Mouse (Mus musculus) neural tube, embryonic 15.5 days (tissue): Measurements from ENCODE around the gene Tlx1. TPM values are rescaled to one million over a fixed set of nuclear protein-coding genes. Genes with fewer than 3 reads are reported as not detected.

Experiments used
- ATAC-seq: fragments of 200-750 bp; cut with Nextera tagmentation; 2 replicates; pipeline ENCODE4 v1.8.0; 2017; ENCODE audit warnings: mild to moderate bottlenecking, moderate TSS enrichment, moderate library complexity; ENCODE audit not compliant: low FRiP score
- H3K27ac ChIP-seq: fragments of 300-500 bp; sonication (generic); replicated peaks from 2 replicates; pipeline ENCODE4 v1.5.1; 2015; ENCODE audit warnings: mild to moderate bottlenecking, inconsistent platforms
- H3K27me3 ChIP-seq: fragments of 300-500 bp; sonication (generic); replicated peaks from 2 replicates; pipeline ENCODE4 v1.6.1; 2015; ENCODE audit warnings: inconsistent platforms
- H3K36me3 ChIP-seq: fragments of 300-500 bp; sonication (generic); 2 replicates; pipeline ENCODE4 v1.6.1; 2015; ENCODE audit warnings: inconsistent platforms
- H3K4me1 ChIP-seq: fragments of 300-500 bp; sonication (generic); 2 replicates; pipeline ENCODE4 v1.6.1; 2015; ENCODE audit warnings: inconsistent platforms
- H3K4me2 ChIP-seq: fragments of 300-500 bp; sonication (generic); 2 replicates; pipeline ENCODE4 v1.6.1; 2015; ENCODE audit warnings: inconsistent platforms, mild to moderate bottlenecking, moderate library complexity
- H3K4me3 ChIP-seq: fragments of 300-500 bp; sonication (generic); replicated peaks from 2 replicates; pipeline ENCODE4 v1.5.1; 2015; ENCODE audit warnings: mild to moderate bottlenecking, inconsistent platforms
- H3K9ac ChIP-seq: fragments of 300-500 bp; sonication (generic); replicated peaks from 2 replicates; pipeline ENCODE4 v1.6.1; 2015; ENCODE audit warnings: mild to moderate bottlenecking, inconsistent platforms
- H3K9me3 ChIP-seq: fragments of 300-500 bp; sonication (generic); replicated peaks from 2 replicates; pipeline ENCODE4 v1.6.1; 2016; ENCODE audit warnings: inconsistent platforms
- WGBS: fragments of 180-500 bp; shearing (Covaris S2); methylation state at CpG from one replicate; pipeline ENCODE4 v1.1.7; 2015; ENCODE audit warnings: mixed read lengths; 5-methylcytosine and 5-hydroxymethylcytosine counted together
- polyA plus RNA-seq: library from polyadenylated mRNA; unstranded; fragments of >200 nt; fragmentation: Nextera tagmentation; extraction: Ambion mirVana; gene quantifications from 2 replicates; pipeline ENCODE4 v1.2.1, GENCODE M21; 2015

Tlx1 gene
- polyA plus RNA-seq, 1 experiment from 2014 or later = 0.26 TPM

DNA sequence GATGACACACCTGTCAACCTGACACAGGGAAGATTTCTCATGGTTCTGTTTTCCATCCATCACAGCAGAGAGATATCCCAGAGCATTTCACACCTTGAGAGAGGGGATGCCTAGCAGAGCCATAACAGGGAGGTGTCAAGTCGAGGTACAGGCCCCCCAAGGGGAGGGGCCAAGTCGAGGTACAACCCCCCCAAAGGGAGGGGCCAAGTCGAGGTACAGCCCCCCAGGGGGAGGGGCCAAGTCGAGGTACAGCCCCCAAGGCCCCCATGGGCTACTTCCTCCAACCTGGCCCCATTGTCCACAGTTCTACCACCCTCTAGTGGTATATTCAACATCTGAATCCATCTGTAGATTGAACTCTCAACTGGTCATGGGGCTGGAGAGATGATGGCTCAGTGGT, 44.2 kb downstream of the Tlx1 start:
- Histone ChIP-seq H3K27ac (no peak overlapping the region), H3K4me3 (no peak overlapping the region), H3K4me1 (no peaks in the 10 kb centered on the region), H3K9me3 (no peaks in the 10 kb centered on the region), H3K36me3 (no peaks in the 10 kb centered on the region), H3K4me2 (no peak overlapping the region), H3K9ac (no peak overlapping the region), H3K27me3 (no peaks in the 10 kb centered on the region)
- no peak for ATAC-seq
- WGBS = 47% methylated on average over 4 of the region's 4 CpGs

DNA sequence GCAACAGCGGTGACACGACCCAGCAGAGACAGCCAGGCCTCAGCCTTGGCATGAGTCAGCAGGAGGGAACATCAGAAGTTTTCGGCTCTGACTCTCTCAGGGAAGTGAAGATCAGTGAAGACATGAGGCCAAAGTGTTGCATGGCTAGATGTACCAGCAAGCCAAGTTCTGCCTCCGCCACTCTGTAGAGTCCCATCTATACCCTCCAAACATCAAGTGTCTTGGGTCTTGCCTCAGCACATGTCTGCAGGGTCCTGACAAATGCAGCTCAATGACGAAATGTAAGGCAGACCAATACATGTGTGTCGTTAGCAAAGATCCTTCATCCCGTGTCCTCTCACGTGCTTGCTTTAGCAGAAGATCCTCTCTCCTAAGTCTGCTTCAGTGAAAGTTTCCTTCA, 46.5 kb downstream of the Tlx1 start:
- no peaks in the 10 kb centered on the region for H3K36me3 ChIP-seq
- no peak for ATAC-seq
- no peak overlapping the region for H3K9ac ChIP-seq
- H3K4me1 ChIP-seq = no peaks in the 10 kb centered on the region
- H3K27ac ChIP-seq = no peak overlapping the region
- H3K27me3 ChIP-seq = 0 out of 2 replicates have a peak, but pooled peaks cover 2% of the 10 kb centered on the region
- 92% methylated on average over 8 of the region's 8 CpGs for WGBS
- H3K4me3 ChIP-seq = no peak overlapping the region
- no peak overlapping the region for H3K4me2 ChIP-seq
- H3K9me3 ChIP-seq = no peaks in the 10 kb centered on the region

DNA sequence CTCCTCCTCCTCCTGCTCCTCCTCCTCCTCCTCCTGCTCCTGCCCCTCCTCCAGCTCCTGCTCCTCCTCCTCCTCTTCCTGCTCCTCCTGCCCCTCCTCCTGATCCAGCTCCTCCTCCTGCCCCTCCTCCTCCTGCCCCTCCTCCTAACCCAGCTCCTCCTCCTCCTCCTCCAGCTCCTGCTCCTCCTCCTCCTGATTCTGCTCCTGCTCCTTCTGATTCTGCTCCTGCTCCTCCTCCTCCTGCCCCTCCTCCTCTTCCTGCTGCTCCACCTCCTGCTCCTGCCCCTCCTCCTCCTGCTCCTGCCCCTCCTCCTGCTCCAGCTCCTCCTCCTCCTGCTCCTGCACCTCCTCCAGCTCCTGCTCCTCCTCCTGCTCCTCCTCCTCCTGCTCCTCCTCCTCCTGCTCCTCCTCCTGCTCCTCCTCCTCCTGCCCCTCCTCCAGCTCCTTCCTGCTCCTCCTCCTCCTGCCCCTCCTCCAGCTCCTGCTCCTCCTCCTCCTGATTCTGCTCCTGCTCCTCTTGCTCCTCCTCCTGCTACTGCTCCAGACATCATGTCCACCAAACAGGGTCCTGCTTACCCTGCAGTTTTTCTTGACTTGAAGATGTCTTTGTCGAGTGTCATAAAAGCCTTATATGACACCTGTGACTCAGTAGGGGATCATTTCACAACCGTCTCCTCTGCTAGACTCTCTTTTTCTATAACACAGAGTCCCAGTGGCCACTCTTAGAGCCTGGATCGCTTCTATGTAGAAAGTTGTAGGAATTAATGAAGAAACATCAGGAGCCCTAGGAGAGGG, 55.0 kb downstream of the Tlx1 start:
- Histone ChIP-seq H3K9me3 (no peaks in the 10 kb centered on the region), H3K27ac (no peak overlapping the region), H3K36me3 (no peaks in the 10 kb centered on the region), H3K27me3 (peaks cover 24% of the 10 kb centered on the region), H3K9ac (no peak overlapping the region), H3K4me3 (no peak overlapping the region), H3K4me1 (no peaks in the 10 kb centered on the region), H3K4me2 (no peak overlapping the region)
- no peak for ATAC-seq
- whole genome bisulfite sequencing = 72% methylated on average over 3 of the region's 3 CpGs

Other genes starting within 250 kb of the Tlx1 start
- 28.4 and 28.7 TPM in 2 replicates for gene Slf2, start 219.5 kb upstream of the Tlx1 start, polyA plus RNA-seq
- 17.4 and 19.4 TPM in 2 replicates for gene Sema4g, start 161.6 kb upstream of the Tlx1 start, polyA plus RNA-seq
- 12.9 and 15.8 TPM in 2 replicates for gene Twnk, start 145.0 kb upstream of the Tlx1 start, polyA plus RNA-seq
- 89.1 and 96.2 TPM in 2 replicates for gene Mrpl43, start 144.2 kb upstream of the Tlx1 start, polyA plus RNA-seq
- 23.4 and 28.2 TPM in 2 replicates for gene Lzts2, start 136.3 kb upstream of the Tlx1 start, polyA plus RNA-seq
- 1.5 and 2.6 TPM in 2 replicates for gene Pdzd7, start 105.0 kb upstream of the Tlx1 start, polyA plus RNA-seq
- gene Sfxn3, start 103.2 kb upstream of the Tlx1 start, polyA plus RNA-seq = 68.6 and 75.8 TPM in 2 replicates
- 3.0 and 5.3 TPM in 2 replicates for gene Kazald1, start 75.4 kb upstream of the Tlx1 start, polyA plus RNA-seq
- gene Lbx1, start 85.1 kb downstream of the Tlx1 start, polyA plus RNA-seq = 10.9 and 16.9 TPM in 2 replicates
- 64.8 and 68.2 TPM in 2 replicates for gene Btrc, start 213.1 kb downstream of the Tlx1 start, polyA plus RNA-seq